Mouse (Mus musculus) c-Kit-positive CD71-positive TER-119-positive erythroid progenitor cells, embryonic 14.5 days (primary cell): ENCODE measurements around the gene Cog2.

Source experiments
- DNase-seq: peaks from one replicate; pipeline ENCODE4 v3.0.0-alpha.2; 2013; ENCODE audit warnings: low spot score

The Cog2 gene

GRCm38 (mm10) chr8:124517142-124517541, 3.4 kb upstream of the Cog2 start:
- no peak for DNase-seq

- DNase-seq, result no peak
These were observed 1.4 kb downstream of the Cog2 start for GRCm38 (mm10) chr8:124521946-124522345.

GRCm38 (mm10) chr8:124526261-124526660, 5.7 kb downstream of the Cog2 start:
- DNase-seq, result no peak

- DNase-seq, result no peak
These were observed 9.5 kb downstream of the Cog2 start for GRCm38 (mm10) chr8:124530076-124530475.

GRCm38 (mm10) chr8:124530556-124530955, 10.0 kb downstream of the Cog2 start:
- no peak for DNase-seq

- no peak for DNase-seq
These were observed 10.4 kb downstream of the Cog2 start for GRCm38 (mm10) chr8:124530996-124531395.

- DNase-seq, result no peak
These were observed 12.1 kb downstream of the Cog2 start for GRCm38 (mm10) chr8:124532626-124533025.

- DNase-seq, result no peak
These were observed 14.9 kb downstream of the Cog2 start for GRCm38 (mm10) chr8:124535451-124535850.

- no peak for DNase-seq
These were observed 20.3 kb downstream of the Cog2 start for GRCm38 (mm10) chr8:124540906-124541305.

- DNase-seq, result no peak
These were observed 21.4 kb downstream of the Cog2 start for GRCm38 (mm10) chr8:124542001-124542400.

- no peak for DNase-seq
These were observed 22.7 kb downstream of the Cog2 start for GRCm38 (mm10) chr8:124543272-124543671.

- no peak for DNase-seq
These were observed 25.8 kb downstream of the Cog2 start for GRCm38 (mm10) chr8:124546371-124546770.

- DNase-seq, result no peak
These were observed 26.2 kb downstream of the Cog2 start for GRCm38 (mm10) chr8:124546815-124547214.

- no peak for DNase-seq
These were observed 26.7 kb downstream of the Cog2 start for GRCm38 (mm10) chr8:124547269-124547668.

GRCm38 (mm10) chr8:124548187-124548586, 27.6 kb downstream of the Cog2 start:
- DNase-seq, result no peak

GRCm38 (mm10) chr8:124551011-124551661, 30.6 kb downstream of the Cog2 start:
- DNase-seq, result no peak

- no peak for DNase-seq
These were observed 34.7 kb downstream of the Cog2 start for GRCm38 (mm10) chr8:124555113-124555750.

- DNase-seq, result no peak
These were observed 35.6 kb downstream of the Cog2 start for GRCm38 (mm10) chr8:124556164-124556563.

- DNase-seq, result no peak
These were observed 36.1 kb downstream of the Cog2 start for GRCm38 (mm10) chr8:124556658-124557057.

- no peak for DNase-seq
These were observed 36.9 kb downstream of the Cog2 start for GRCm38 (mm10) chr8:124557476-124557875.

GRCm38 (mm10) chr8:124567126-124567525, 46.6 kb downstream of the Cog2 start:
- DNase-seq, result no peak

GRCm38 (mm10) chr8:124567584-124567983, 47.0 kb downstream of the Cog2 start:
- DNase-seq, result no peak

GRCm38 (mm10) chr8:124569100-124569499, 48.5 kb downstream of the Cog2 start:
- no peak for DNase-seq

- DNase-seq, result no peak
These were observed 49.0 kb downstream of the Cog2 start, which contains the start of gene Agt for GRCm38 (mm10) chr8:124569593-124569992. Agt (minus strand) TSS chr8:124569706.
